Mouse (Mus musculus) testis, adult 2 months (tissue): ENCODE data around the gene Stxbp1.

Experiments
- CTCF ChIP-seq: fragments of 200-500 bp; IDR thresholded peaks from 2 replicates; pipeline ENCODE4 v1.5.1; 2012; ENCODE audit warnings: low read depth, mild to moderate bottlenecking, inconsistent platforms, low read length, moderate library complexity; ENCODE audit not compliant: control insufficient read depth, insufficient read depth, insufficient replicate concordance
- POLR2A ChIP-seq: fragments of 200-500 bp; IDR thresholded peaks from 2 replicates; pipeline ENCODE4 v1.6.1; 2012; ENCODE audit warnings: low read depth, mild to moderate bottlenecking, inconsistent platforms, low read length, moderate library complexity; ENCODE audit not compliant: control insufficient read depth

DNA sequence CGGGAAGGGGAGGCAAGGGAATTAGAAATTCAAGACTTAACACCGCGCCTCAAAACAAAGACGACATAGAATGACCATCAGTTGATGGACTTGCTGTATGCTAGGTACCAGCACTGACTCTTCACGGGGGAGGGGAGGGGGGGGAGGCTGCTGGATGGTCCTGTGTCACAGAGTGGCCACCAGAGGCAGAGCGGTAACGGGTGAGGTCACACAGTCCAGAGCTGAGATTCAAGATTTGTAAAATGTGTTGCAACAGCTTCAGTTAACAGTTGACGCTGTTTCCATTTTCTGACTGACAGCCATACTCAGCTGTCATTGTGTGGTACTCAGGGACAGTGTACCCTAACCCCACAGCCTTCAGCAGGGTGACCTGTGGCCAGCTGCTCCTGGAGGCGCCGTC, 94.9 kb downstream of the Stxbp1 start:
- TF ChIP-seq CTCF, result no peak
- TF ChIP-seq POLR2A, result no peak
